Mouse (Mus musculus): Measurements from ENCODE around the gene Serpine3. TPM values are rescaled to one million over a fixed set of nuclear protein-coding genes. Genes with fewer than 3 reads are reported as not detected.

Gene Serpine3
- polyA plus RNA-seq, 1 experiment from 2014 or later, result not detected

Other genes starting within 250 kb of the Serpine3 start
- 0.14 and 0.51 TPM in 2 replicates for gene Gucy1b2, start 207.4 kb upstream of the Serpine3 start, polyA plus RNA-seq (2015; fragmentation: Nextera tagmentation; extraction: Ambion mirVana)
- gene Fam124a, start 107.9 kb upstream of the Serpine3 start, polyA plus RNA-seq (2015; fragmentation: Nextera tagmentation; extraction: Ambion mirVana), result 3.1 and 3.3 TPM in 2 replicates
- gene Gm4131, start 96.7 kb upstream of the Serpine3 start, polyA plus RNA-seq (2015; fragmentation: Nextera tagmentation; extraction: Ambion mirVana), result 0.21 TPM in 1 of 2 replicates, not detected in the other
- gene Ints6, start 97.5 kb downstream of the Serpine3 start, polyA plus RNA-seq (2015; fragmentation: Nextera tagmentation; extraction: Ambion mirVana), result 22.8 and 24.3 TPM in 2 replicates
- gene Wdfy2, start 174.0 kb downstream of the Serpine3 start, polyA plus RNA-seq (2015; fragmentation: Nextera tagmentation; extraction: Ambion mirVana), result 7.4 and 9.2 TPM in 2 replicates